Mouse (Mus musculus) ZHBTc4 (cell line): ENCODE measurements at regions not wholly inside any gene's neighbourhood (a gene's known extent, or its start where the extent isn't known, plus 50 kb on each side); places are given as distances from the start of the nearest gene placed in this dataset.

Experiments
- DNase-seq: peaks from one replicate; pipeline ENCODE4 v3.0.0-alpha.2; 2011; ENCODE audit warnings: low read depth, low spot score

DNA sequence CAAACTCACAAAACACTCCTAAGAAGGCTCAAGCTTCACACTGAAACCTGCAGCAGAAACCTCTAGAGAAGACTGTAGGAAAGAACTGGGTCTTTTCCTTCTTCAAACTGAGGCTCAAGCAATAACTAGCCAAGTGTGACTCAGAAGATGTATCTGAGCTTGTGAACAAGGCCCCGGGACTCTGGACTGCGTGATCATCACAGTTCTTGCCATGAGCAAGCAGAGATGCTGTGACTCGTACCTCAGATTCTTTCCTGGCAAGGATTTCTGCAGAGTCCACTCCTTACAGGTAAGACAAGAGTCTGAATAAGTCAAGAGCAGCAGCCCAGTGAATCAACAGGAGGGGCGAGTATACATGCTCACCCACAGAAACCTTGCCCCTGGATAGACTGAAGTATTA, 250.5 kb upstream of the Gm26657 start:
- no peak for DNase-seq

DNA sequence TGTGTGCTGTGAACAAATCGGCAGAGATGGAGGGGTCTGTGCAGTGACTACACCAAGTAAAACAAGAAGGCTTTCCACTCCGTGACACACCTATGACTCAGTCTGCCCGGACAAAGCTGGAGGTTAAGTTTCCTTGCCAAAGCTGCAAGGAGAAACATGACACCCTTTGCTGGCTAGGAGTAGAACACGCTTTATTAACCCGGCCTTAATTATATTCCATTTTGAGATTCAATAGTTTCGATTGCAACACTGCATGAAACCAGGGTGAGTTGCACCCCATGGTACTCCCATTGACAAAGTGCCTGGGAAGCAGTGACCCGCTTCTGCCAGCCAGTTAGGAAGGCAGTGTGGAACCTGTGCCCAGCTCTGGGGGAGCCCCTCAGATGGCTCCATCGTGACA, 256.2 kb upstream of the Gm26657 start:
- no peak for DNase-seq

DNA sequence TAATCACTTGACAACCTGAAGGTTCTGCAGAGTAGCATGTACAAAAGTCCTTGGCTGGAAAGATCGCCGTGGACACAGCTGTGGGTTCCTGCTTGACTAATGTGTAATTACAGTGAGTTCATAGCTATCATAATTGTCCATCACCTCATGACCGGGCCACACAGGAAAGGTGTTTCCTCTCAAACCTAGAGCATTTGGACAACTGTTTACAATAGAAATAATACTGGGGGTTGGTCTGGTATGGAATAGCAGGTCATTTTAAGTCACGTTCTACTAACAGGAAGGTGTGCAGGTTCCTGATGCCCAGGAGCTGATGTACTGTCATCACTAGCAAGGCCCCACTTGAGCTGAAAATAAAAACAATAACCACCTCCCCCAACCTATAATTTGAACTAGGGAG, 283.1 kb upstream of the Gm26657 start:
- DNase-seq = no peak

DNA sequence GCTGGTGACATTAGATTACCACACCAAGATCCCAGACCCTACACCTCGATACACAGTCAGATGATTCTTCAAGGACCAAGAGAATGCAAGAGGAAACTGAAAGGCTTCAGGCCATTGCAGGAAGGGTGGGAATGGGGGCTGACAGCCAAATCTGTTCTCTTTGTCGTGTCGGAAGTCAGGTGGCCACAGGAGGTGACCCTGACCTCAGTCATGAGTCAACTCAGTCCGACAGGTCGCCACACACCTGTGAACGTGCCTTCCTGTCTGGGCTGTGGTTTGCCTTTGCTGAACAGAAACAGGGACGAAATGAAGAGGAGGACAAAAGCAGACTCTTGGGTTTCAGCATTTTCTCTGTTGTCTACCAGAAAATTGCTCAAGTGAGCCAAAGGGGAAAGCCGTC, 318.3 kb upstream of the Gm26657 start:
- no peak for DNase-seq

DNA sequence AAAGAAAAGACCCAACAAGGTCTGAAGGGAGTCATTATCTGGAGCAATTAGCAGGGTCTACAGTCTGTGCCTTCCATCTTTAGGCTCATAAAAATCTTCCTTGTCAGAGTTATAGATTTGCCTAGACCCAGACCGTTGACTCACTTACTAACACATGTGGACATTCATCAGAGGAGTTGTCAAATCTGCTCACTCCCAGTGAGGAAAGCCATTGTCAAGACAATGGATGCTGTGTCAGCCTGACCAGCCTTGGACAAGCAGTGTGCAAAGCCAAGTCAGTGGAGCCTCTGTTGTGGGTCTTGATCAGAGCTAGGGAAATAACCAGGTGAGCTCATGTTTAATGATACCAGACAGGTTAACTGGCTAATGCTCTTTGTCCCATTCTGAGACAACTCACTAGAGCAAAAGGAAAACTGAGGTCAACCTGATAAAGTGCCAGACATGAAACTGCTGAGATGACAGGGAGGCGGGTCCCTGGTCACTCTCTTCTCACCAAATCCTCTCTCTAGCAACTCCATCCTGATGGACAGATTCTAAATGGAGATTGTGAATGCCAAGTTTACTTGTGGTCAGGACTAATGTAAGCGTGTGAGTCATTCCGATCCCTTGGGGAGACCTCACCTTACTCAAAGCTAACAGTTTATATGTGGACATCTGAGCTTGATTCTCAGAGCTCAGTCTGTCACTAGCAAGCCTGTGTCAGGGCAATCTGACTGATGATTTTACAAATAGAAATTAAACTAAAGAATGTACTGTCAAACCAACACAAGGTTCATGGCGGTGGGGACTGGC, 320.6 kb upstream of the Gm26657 start:
- DNase-seq = no peak

DNA sequence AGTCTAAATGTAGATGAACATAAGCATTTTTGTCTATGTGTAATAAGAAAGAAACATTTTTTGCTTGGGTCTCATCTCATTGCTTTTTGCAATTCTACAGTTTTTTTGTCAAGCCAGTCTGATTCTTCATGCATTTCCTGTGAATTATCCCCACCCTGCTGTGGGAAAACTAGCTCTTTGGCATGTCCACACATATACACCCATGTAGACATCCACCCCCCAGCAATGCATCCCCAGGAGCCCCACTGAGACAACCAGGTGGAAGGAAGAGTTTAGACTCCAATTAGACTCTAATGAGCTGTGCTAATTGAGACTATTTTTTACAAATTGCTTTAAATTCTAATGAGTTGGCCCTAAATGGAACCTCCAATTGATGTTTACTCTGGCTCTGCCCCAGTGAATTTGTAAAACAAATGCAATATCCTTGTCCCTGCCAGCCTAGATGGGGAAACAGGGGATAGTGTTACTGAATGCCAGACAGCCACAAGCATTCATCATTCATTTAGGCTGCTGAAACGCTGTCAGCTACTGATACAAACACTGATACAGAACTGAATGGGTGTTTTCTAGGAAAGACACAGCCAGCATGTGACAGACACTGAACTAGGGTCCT, 328.7 kb upstream of the Gm26657 start:
- DNase-seq = no peak

DNA sequence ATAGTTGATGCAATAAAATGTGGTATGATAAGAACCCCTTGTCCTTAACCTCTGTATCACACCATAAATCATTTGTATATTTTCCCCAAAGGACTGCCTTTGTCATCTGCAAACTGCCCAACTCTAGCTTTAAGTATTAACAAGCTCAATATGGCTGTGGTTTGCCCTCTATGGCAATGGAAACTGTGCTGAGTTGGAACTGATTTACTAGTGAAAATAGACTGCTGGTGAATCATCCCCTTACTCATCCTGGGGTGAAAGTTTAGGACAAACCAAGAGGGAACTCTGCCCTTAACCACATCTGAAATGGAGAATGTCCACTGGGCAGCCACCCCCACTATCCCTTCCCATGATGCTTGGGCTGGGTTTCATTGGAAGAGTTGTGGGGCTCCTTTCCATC, 346.1 kb upstream of the Gm26657 start:
- no peak for DNase-seq

DNA sequence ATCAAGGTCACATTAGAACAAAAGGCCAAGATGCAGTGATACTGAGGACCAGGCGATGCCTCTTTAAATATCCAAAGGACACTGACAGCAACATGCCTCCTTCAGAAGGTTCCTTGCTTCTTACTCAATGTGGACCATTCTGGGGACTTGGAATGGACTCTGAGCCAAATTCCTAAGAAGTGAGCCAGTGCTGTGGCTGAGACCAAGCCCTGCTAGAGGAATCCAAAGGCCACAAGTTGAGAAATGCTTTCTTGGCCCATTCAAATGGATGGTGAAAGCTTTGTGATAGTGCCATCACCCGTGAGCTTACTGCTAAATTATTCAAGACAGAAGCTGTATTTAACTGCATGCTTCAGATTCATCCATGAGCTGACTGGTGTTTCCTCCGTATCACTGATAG, 352.8 kb upstream of the Gm26657 start:
- peak; percentile 11 for DNase-seq

DNA sequence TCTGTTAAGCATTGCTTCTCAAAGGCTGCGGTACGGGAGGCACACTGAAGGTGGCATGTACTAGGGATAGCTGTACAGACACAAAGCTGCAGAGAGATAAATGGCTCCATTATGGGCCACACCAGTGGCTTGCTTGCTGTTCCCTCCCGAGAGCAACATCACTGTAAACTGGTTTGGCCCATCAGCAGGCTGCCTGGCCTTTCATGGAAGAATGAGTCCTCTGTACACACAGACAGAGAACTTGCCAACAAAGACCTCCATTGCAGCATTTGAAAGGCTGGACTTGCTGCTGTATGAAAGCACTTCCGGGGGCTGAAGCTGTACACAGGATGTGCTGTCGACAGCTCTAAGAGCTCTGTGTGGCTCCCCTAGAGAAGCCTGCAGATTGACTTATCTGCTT, 364.1 kb upstream of the Gm26657 start:
- DNase-seq = no peak

DNA sequence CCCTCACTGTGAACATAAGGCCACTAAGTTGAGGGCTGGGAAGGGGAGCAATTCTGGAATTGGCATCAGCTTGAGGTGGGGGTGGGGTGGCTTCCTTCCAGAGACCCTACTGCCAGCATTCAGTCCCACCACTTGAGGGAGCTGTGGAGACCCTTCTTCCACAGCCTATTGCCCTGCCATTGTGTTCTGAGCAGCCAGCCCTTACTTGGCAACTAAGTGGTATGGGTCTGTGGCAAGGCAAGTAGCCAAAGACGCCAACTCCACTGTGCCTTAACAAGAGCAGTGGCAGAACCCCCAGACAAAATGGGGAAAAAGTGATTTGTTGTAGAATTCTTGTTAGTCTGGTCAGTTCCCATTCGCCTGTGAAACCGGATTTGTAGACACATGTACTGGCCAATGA, 365.4 kb upstream of the Gm26657 start:
- DNase-seq = peak; percentile 35

DNA sequence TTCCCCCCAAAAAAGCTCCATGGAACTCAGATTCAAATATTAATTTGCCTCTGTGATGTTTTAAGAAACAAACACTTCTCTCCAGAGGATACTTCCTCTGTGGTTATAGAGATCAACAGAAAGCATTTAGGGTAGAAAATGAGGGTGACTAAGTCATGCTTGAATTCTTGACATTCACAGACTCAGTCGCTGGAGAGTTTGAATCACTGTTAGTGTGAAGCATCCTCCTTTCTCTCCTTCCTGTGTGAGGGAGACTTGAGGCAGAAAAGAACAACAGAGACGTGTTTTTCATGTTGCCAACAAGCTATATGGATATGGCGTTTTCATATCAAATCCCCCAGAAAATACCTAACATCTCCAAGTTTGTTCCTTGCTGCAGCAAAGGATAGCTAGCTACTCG, 366.1 kb upstream of the Gm26657 start:
- DNase-seq = no peak

DNA sequence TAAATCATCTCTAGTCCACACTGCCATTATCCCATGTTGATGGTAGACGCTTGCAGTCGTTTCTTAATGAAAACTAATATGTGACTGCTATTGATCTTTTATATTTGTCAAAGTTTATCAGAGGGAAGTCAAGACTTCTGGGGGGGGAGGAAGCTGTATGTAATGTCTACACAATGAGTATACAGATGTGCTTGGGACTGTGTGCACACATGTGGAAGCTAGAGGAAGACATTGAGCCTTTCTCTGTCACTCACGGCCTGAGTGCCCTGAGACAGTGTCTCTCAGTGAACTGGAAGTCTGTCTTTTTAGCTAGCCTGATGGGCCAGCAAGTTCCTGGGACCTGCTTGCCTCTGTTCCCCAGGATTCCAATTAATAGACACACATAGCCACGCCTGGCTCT, 366.7 kb upstream of the Gm26657 start:
- no peak for DNase-seq

DNA sequence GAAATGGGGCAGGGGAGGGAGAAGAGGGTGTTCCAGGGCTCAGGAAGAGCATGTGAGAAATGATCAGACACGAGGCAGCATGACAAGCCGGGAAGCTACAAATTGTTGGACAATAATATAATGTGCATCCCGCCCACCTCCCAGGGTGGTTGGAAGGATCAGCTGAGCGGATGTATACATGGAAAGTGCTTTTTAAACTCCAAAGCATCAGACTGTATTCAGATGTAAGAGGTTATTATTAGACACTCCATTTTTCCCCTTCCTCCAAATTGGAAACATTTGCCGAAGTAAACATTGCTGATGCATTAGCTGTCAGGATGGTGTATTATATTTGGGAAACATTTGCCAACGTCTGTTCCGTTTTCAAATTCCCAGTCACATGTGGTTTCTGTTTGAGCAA, 367.2 kb upstream of the Gm26657 start:
- no peak for DNase-seq

DNA sequence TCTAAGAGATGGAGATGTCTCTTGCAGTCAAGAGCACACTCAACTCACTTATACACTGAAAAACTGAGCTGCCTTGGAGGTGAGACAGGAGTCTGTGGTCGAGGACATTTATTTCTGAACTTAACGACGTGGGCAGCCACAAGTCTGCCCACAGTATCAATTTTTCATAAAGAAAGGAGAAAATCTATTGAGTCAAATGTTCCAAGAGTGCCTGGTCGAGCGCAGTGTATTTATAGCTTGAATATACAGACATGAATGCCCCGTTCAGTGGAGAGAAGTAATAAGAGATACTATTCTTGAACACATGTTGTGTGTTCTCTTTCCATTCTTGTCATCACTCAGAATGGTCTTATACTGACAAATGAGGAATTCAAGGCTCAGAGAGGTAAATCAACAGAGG, 375.3 kb upstream of the Gm26657 start:
- DNase-seq = no peak

DNA sequence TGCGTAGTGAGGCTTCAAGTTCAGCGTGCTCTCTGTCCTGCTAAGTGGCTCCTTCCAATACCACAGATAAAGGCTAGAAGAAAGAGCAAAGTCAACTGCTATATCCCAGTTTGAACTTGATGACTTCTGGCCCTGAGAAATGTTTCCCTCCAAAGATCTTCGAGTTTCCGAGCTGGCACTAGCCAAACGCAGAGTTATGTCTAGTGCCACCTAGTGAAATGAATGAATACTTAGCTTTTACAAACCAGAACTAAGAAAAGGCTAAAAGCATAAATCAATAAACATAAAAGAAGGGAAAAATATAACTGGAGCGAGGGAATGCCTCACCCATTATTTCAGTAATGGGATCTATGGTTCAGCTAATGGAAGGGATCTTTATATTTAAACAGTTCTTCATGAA, 377.7 kb upstream of the Gm26657 start:
- DNase-seq = no peak

DNA sequence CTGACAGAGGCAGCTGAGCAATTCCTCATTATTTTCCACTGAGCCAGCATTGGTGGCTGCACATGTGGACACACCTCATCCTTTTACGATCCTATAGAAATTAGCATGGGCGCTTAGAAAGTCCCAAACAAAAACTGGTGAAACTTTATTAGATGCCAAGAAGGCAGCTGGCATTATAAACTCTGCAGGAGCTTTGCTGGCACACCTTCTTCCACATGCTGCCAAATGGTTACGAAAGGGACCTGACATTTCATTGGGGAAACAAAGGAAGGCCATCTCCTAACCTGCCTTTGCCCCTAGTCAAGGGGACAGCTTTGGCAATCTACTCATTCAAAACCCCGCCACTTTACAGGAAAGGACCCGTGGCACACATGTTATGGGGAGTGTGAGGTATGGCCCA, 390.7 kb upstream of the Gm26657 start:
- DNase-seq = no peak

DNA sequence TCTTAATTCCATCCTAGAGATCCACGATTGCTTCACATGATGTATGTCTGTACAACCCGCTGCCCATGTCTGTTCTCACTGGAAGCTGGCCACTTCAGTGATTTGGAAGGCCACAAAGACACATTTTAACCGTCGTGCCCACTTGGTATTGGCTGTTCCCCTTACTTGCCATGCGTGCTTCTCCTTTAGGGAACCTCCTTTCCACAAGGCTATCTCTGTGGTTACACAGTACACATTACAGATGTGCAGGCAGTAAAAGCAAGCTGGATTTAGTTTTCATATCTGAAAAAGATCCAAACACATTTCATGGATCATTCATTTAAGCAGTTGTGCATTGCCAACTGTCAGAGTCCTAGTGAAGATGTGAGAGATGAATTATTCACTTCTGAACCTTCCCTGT, 414.7 kb upstream of the Gm26657 start:
- DNase-seq = no peak

DNA sequence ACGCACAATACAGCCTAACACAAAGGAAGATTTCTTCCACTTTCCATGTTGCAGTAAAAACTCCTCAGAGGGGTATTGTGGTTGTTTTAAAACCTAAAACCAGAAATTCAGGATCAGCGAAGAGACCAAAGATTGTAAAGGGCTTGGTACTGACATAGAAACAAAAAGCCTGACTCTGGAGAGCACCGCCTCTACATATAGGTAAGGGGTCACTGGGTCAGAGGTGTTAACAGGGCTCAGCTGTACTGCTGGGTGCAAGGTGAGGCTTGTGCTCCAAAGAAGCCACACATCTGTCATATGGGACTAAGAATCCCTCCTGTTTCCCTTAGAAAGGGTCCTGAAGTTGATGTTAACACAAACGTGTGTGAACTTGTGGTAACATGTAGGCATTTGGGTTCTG, 420.7 kb upstream of the Gm26657 start:
- no peak for DNase-seq

DNA sequence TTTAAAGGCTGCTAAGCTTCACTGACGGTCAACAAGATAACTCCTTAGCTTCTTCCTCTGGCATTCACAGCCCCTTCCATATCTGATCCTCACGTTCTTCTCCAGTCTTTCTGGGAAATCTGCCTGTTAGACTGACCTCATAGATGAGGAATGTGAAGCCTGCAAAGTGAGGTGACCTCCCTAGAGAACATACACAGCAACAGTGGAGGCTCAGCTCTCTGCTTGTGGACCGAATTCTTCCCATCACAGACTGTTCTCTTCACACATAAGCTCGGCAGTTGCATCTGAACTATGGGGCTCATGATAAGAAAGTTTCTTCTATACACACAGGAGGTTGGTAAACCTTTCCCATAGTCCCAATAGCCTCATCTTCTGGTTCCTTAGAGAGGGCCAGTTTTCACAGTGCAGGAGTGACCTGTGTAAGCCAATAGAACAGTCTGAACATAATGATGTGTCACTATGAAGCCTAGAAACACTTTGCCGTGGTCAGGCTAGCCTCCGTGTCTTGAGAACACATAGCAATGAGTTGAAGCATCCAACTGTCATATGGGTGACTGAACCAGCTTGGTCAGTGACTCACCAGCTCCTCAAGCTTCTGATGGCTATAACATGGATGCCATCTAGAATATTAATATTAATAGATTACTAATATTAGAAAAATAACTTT, 434.1 kb upstream of the Gm26657 start:
- DNase-seq = no peak

DNA sequence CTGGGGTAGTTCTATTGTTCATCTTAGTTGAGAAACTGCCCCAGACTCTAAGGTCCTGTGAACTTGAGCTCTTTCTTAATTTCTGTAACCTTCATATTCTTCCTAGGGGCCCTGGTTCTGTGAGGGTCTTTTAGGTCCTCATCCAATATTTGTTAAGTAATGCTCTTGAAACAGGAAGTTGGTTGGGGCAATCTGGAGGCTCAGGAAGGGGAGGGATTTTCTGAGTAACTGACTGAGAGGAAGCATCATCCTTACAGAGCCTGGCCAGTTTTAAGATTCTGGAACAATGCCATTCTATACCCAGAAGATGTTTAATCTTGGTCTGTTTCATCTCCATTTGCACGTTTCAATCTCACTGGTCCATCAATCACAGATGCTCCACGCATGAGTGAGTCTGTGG, 435.6 kb upstream of the Gm26657 start:
- DNase-seq = no peak

DNA sequence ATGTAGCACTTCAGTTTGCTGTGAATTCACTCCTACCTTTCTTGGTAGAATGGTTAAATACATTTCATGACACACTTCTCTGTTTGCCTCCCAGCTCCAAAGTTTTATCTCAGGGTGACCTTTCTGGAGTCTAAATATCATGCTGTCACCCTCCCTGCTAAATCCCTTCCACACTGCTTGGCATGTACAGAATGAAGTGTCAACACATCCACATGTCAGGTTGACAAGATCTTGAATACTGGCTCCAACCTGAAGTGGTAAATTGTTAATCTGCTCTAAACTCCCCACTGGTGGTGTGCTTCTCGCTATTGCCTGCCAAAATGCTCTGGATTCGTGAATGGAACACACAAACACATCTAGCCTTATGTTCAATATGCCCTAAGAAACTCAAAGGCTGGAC, 451.9 kb upstream of the Gm26657 start:
- no peak for DNase-seq

DNA sequence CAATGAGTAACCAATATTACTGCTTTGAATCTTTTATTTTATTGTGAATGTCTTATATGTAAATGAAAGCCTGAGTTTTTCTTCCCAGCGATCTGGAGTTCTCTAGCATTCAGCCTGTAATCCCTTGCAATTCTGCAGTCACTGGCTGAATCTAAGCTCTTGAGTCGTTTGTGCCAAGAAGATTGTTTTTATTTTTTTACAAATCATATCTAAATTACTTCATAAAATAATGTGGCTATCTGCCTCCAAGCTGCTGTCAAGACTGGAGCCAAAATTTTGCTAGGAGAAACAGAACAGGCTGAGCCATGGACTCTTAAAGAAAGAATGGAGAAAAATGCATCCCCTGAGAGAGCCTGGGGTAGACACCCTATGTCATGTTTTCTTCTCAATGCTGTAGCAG, 455.4 kb upstream of the Gm26657 start:
- DNase-seq = no peak

DNA sequence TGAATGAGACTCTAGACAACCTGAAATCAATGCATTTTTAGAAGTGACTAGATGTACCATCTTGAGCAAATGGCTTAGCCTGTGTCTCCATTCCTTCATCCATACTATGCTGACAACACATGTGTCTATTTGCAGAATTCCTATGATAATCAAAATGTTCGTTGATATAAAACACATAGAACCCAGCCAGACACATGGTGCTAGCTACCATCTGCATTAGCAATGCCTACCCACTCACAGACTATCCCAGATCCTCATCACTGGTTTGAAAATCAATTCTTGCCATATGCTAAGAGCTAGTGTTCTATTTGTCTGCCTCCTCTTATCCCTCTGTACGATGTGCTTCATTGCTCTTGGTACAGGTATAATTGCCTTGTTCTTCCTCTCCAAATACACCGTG, 464.0 kb upstream of the Gm26657 start:
- no peak for DNase-seq
